ENCODE assay signal across 8 mouse cellular contexts in genomic region chr11:119186989-119187799, GRCm38 (mm10). TPM values are rescaled to one million over a fixed set of nuclear protein-coding genes. Genes with fewer than 3 reads are reported as not detected.
DNase-seq lines count a peak whose midpoint lies in the region; ATAC-seq and TF ChIP-seq lines count a peak whose summit lies in the region.

No protein-coding gene starts in this region.

- no peak overlapping the region for H3K4me3 ChIP-seq in ES-Bruce4 (ENCODE audit: low read depth, low read length)
- H3K4me3 ChIP-seq in embryonic facial prominence, embryonic 14.5 days (ENCODE audit: low read depth, low read length) = no peak overlapping the region
- H3K4me3 ChIP-seq in lung, postnatal 0 days (ENCODE audit: low read depth, low read length) = no peak overlapping the region

- no peaks in the 10 kb centered on the region for H3K27me3 ChIP-seq in ES-Bruce4 (ENCODE audit: control insufficient read depth, insufficient read depth, low read length, poor library complexity, severe bottlenecking)
- H3K27me3 ChIP-seq in embryonic facial prominence, embryonic 14.5 days (replicated peaks; ENCODE audit: control insufficient read depth, insufficient read depth, low read length) = no peaks in the 10 kb centered on the region
- no peaks in the 10 kb centered on the region for H3K27me3 ChIP-seq in lung, postnatal 0 days (replicated peaks; ENCODE audit: insufficient read depth, low read length)

- no peak for TF ChIP-seq POLR2A in ES-Bruce4 (IDR thresholded peaks at IDR 0.05; ENCODE audit: insufficient read depth, low read length)

- H3K9ac ChIP-seq in ES-Bruce4 (ENCODE audit: low read depth, poor library complexity, severe bottlenecking) = no peak overlapping the region
- H3K9ac ChIP-seq in embryonic facial prominence, embryonic 14.5 days (ENCODE audit: low read depth, low read length) = 0 out of 2 replicates have a peak overlapping the region, but pooled peaks have one; percentile 14
- no peak overlapping the region for H3K9ac ChIP-seq in lung, postnatal 0 days (replicated peaks; ENCODE audit: low read depth)

- WGBS in embryonic facial prominence, embryonic 14.5 days = 40% methylated on average over 24 of the region's 25 CpGs
- 39% methylated on average over 25 of the region's 25 CpGs for WGBS in lung, postnatal 0 days

- H3K4me2 ChIP-seq in embryonic facial prominence, embryonic 14.5 days (ENCODE audit: low read depth, low read length) = 0 out of 2 replicates have a peak overlapping the region, but pooled peaks have one; percentile 10
- H3K4me2 ChIP-seq in lung, postnatal 0 days (replicated peaks; ENCODE audit: low read depth, low read length) = no peak overlapping the region

- TF ChIP-seq EP300 in ES-Bruce4 (IDR thresholded peaks at IDR 0.05; ENCODE audit: insufficient read depth, low read depth, low read length) = no peak
- TF ChIP-seq EP300 in lung, postnatal 0 days (IDR thresholded peaks at IDR 0.05) = no peak

- peaks cover 8% of the 10 kb centered on the region for H3K4me1 ChIP-seq in ES-Bruce4 (ENCODE audit: control insufficient read depth, insufficient read depth, low read length)
- peaks cover 29% of the 10 kb centered on the region for H3K4me1 ChIP-seq in embryonic facial prominence, embryonic 14.5 days (ENCODE audit: control insufficient read depth, insufficient read depth, low read length)
- H3K4me1 ChIP-seq in lung, postnatal 0 days (ENCODE audit: insufficient read depth, low read depth, low read length) = peaks cover 6% of the 10 kb centered on the region; the same call in 1 of the 2 replicates

- DNase-seq in adrenal gland, postnatal 36 days = peak; percentile 90
- peak; percentile 80 for DNase-seq in embryonic facial prominence, embryonic 14.5 days (ENCODE audit: low spot score)
- peak; percentile 71 to 84 for DNase-seq in heart, postnatal 10 days
- peak; percentile 84 to 89 for DNase-seq in kidney, postnatal 4 days
- DNase-seq in lung, postnatal 0 days (ENCODE audit: low spot score) = peak; percentile 86
- DNase-seq in retina, adult 2 months (ENCODE audit: low read depth, low spot score) = peak; percentile 48
- peak; percentile 72 to 74 for DNase-seq in thymus, postnatal 36 days

- H3K36me3 ChIP-seq in ES-Bruce4 (ENCODE audit: control insufficient read depth, insufficient read depth, low read length, poor library complexity, severe bottlenecking) = no peaks in the 10 kb centered on the region
- no peaks in the 10 kb centered on the region for H3K36me3 ChIP-seq in embryonic facial prominence, embryonic 14.5 days (ENCODE audit: control insufficient read depth, insufficient read depth, low read length)
- no peaks in the 10 kb centered on the region for H3K36me3 ChIP-seq in lung, postnatal 0 days (ENCODE audit: insufficient read depth, low read length)

- no peaks in the 10 kb centered on the region for H3K9me3 ChIP-seq in ES-Bruce4 (replicated peaks; ENCODE audit: control insufficient read depth, insufficient read depth, low read length, poor library complexity, severe bottlenecking)
- no peaks in the 10 kb centered on the region for H3K9me3 ChIP-seq in embryonic facial prominence, embryonic 14.5 days (ENCODE audit: control insufficient read depth, low read length)
- H3K9me3 ChIP-seq in lung, postnatal 0 days (ENCODE audit: low read length) = no peaks in the 10 kb centered on the region

- intact Hi-C loops in heart, postnatal 10 days (cut with DNase I) = loop anchor here (1.0 to 5.0 kb wide), 2 partner anchors 60 to 96 kb away; no protein-coding TSS in a partner anchor

- H3K27ac ChIP-seq in ES-Bruce4 (ENCODE audit: insufficient read depth, low read length) = no peak overlapping the region
- H3K27ac ChIP-seq in embryonic facial prominence, embryonic 14.5 days (replicated peaks; ENCODE audit: low read depth, low read length) = no peak overlapping the region
- H3K27ac ChIP-seq in lung, postnatal 0 days (ENCODE audit: low read length) = no peak overlapping the region

- TF ChIP-seq CTCF in ES-Bruce4 (IDR thresholded peaks at IDR 0.05; ENCODE audit: low read depth, low read length) = peak; percentile 84
- TF ChIP-seq CTCF in lung, postnatal 0 days (IDR thresholded peaks at IDR 0.05) = peak; percentile 86

- ATAC-seq in embryonic facial prominence, embryonic 14.5 days (ENCODE audit: low read depth) = peak; percentile 35; the same call in 1 of the 2 replicates
- ATAC-seq in lung, postnatal 0 days = peak; percentile 51

RNA-seq across cellular contexts. Expression of gene Tbc1d16, which starts 41.1 kb away (rescaled TPM):
- 15.8 and 15.9 TPM in 2 replicates for polyA plus RNA-seq in ES-Bruce4 (2011; ENCODE audit: insufficient read depth, insufficient read length, low read depth, missing spikeins)
- total RNA-seq in adrenal gland, postnatal 36 days (2021) = 10 to 100 TPM; 14.3 to 15.9 TPM
- 11.7 and 13.2 TPM in 2 replicates for polyA plus RNA-seq in embryonic facial prominence, embryonic 14.5 days (2014; fragmentation: Nextera tagmentation; extraction: Ambion mirVana)
- 10 to 100 TPM; 66.3 to 67.2 TPM for total RNA-seq in heart, postnatal 10 days (2021)
- 11.9 and 12.9 TPM in 2 replicates for polyA plus RNA-seq in lung, postnatal 0 days (2015; fragmentation: Nextera tagmentation; extraction: Ambion mirVana)

RNA-seq across cellular contexts. Expression of gene Ccdc40, which starts 41.2 kb away (rescaled TPM):
- polyA plus RNA-seq in ES-Bruce4 (2011; ENCODE audit: insufficient read depth, insufficient read length, low read depth, missing spikeins) = 4.1 and 8.1 TPM in 2 replicates
- under 1 TPM; 0.40 to 0.66 TPM for total RNA-seq in adrenal gland, postnatal 36 days (2021)
- 3.2 and 7.6 TPM in 2 replicates for polyA plus RNA-seq in embryonic facial prominence, embryonic 14.5 days (2014; fragmentation: Nextera tagmentation; extraction: Ambion mirVana)
- total RNA-seq in heart, postnatal 10 days (2021) = under 1 TPM in 1 of 2 experiments, not detected in 1; 0.22 TPM
- 6.1 and 6.3 TPM in 2 replicates for polyA plus RNA-seq in lung, postnatal 0 days (2015; fragmentation: Nextera tagmentation; extraction: Ambion mirVana)
